Mouse (Mus musculus): ENCODE data around the gene Rims4. TPM values are rescaled to one million over a fixed set of nuclear protein-coding genes. Genes with fewer than 3 reads are reported as not detected.

The Rims4 gene
- polyA plus RNA-seq, 1 experiment = 0.05 TPM

DNA sequence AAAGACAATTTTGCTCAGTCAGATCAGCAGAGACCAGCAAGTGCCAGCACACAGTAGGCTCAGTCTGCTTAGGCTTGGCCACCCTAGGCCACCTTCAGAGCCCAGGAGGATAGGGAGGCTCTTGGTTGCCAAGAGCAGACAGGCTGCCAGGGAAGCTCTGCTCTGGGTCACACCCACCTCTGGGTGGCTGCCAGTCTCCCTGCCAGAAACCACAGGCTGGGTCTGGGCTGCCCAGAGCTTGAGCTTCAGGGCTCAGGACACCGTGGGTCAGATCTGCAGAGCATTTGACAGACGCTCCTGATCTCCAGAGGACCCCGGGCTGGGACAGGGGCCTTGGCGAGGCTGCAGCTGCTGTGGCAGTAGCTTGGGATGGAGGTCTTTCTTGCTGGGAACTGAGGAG is 97.9 kb downstream of the Rims4 start, which contains the start of gene Ccn5:
Gene Ccn5 (plus strand): TSS at position 255 of the 400 bp plus-strand sequence.
- TF ChIP-seq POLR2A (IDR thresholded peaks at IDR 0.05; ENCODE audit: low read depth, low read length) = no peak
- no peak for TF ChIP-seq CTCF (IDR thresholded peaks at IDR 0.05; ENCODE audit: extremely low read depth, insufficient read length, insufficient replicate concordance, low read depth, low read length)
- Histone ChIP-seq H3K27me3 (ENCODE audit: control insufficient read depth, insufficient read depth, low read length) (no peaks in the 10 kb centered on the region), H3K4me3 (ENCODE audit: low read depth, low read length) (no peak within 1 kb of the TSS), H3K4me1 (ENCODE audit: control insufficient read depth, insufficient read depth, insufficient read length, low read length) (no peaks in the 10 kb centered on the region), H3K36me3 (ENCODE audit: control insufficient read depth, insufficient read depth, low read length) (no peaks in the 10 kb centered on the region), H3K27ac (ENCODE audit: insufficient read depth, low read depth, low read length) (no peak within 1 kb of the TSS)
- WGBS = 40% methylated on average over 4 of the region's 4 CpGs

DNA sequence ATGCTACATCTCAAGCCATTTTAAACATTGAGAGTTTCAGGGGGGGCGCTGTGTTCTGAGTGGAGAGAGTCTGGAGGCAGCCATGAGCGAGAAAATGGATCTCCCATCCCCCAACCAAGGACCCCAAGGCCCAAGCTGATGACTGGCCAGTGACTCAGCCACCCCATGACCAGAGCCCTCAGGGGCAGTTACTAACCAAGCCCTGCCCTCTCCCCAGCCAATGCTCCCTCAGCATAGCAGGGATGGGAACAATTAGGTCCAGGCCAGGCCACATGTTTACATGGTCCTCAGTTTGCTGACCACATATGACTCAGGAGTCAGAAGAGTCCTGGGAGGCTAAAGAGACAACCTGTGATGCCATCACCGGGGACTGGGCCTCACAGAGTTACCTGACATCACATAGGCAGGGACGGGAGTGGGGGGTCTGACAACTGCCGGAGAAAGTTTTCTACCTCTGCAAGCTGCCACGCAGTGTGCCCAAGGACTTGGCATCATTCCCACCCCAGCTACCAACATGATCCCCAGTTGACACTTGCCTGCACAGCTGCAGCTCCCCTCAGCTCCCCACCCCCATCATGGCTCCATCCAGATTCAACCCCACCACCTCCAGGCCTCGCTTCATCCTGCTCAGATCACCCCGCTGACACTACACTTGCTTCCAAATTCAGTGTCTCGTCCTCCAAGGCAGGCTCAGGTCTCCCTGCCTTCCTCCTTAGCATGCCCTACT is 103.6 kb downstream of the Rims4 start:
- Histone ChIP-seq H3K4me1 (ENCODE audit: control insufficient read depth, insufficient read depth, insufficient read length, low read length) (no peaks in the 10 kb centered on the region), H3K36me3 (ENCODE audit: control insufficient read depth, insufficient read depth, low read length) (no peaks in the 10 kb centered on the region), H3K4me3 (ENCODE audit: low read depth, low read length) (no peak overlapping the region), H3K27ac (ENCODE audit: insufficient read depth, low read depth, low read length) (no peak overlapping the region), H3K27me3 (ENCODE audit: control insufficient read depth, insufficient read depth, low read length) (no peaks in the 10 kb centered on the region)
- 86% methylated on average over 9 of the region's 9 CpGs for WGBS
- TF ChIP-seq POLR2A (IDR thresholded peaks at IDR 0.05; ENCODE audit: low read depth, low read length) = no peak
- TF ChIP-seq CTCF (IDR thresholded peaks at IDR 0.05; ENCODE audit: extremely low read depth, insufficient read length, insufficient replicate concordance, low read depth, low read length) = no peak

DNA sequence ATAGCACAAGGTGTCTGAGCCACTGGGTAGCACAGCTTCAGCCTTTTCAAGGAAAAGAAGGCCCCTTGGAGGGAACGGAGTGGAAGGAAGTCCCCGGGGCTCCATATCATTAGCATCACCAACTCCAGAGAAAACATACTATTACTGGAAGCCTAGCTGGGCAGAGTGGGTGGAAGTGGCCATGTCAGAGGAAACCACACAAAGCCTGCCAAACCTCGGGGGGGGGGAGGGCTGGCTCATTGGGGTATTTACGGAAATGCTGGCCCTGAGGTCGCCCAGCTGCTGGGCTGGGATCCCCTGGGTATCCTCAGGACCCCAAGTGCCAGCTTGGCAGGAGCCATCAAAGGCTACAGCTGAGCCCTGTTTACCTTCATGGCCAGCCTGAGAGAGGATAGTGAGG is 105.4 kb downstream of the Rims4 start:
- WGBS = 48% methylated on average over 5 of the region's 5 CpGs
- Histone ChIP-seq H3K27me3 (ENCODE audit: control insufficient read depth, insufficient read depth, low read length) (no peaks in the 10 kb centered on the region), H3K36me3 (ENCODE audit: control insufficient read depth, insufficient read depth, low read length) (no peaks in the 10 kb centered on the region), H3K27ac (ENCODE audit: insufficient read depth, low read depth, low read length) (no peak overlapping the region), H3K4me3 (ENCODE audit: low read depth, low read length) (no peak overlapping the region), H3K4me1 (ENCODE audit: control insufficient read depth, insufficient read depth, insufficient read length, low read length) (no peaks in the 10 kb centered on the region)
- TF ChIP-seq POLR2A (IDR thresholded peaks at IDR 0.05; ENCODE audit: low read depth, low read length) = no peak
- TF ChIP-seq CTCF (IDR thresholded peaks at IDR 0.05; ENCODE audit: extremely low read depth, insufficient read length, insufficient replicate concordance, low read depth, low read length) = no peak

Other genes starting within 250 kb of the Rims4 start
- gene Ada, start 168.4 kb downstream of the Rims4 start, polyA plus RNA-seq (2012; rRNA removed) = 414 and 869 TPM in 2 replicates
- gene Ccn5, start 97.8 kb downstream of the Rims4 start, polyA plus RNA-seq (2012; rRNA removed) = 0.93 TPM in 1 of 2 replicates, not detected in the other
- gene Kcnk15, start 65.0 kb downstream of the Rims4 start, polyA plus RNA-seq (2012; rRNA removed) = not detected in 2 replicates
- 12.1 and 25.8 TPM in 2 replicates for gene Ywhab, start 76.3 kb upstream of the Rims4 start, polyA plus RNA-seq (2012; rRNA removed)
- 0.10 and 0.18 TPM in 2 replicates for gene Pabpc1l, start 106.8 kb upstream of the Rims4 start, polyA plus RNA-seq (2012; rRNA removed)
- gene Stk4, start 151.6 kb upstream of the Rims4 start, polyA plus RNA-seq (2012; rRNA removed) = 4.9 and 10.8 TPM in 2 replicates
- 20.0 and 39.4 TPM in 2 replicates for gene Tomm34, start 152.5 kb upstream of the Rims4 start, polyA plus RNA-seq (2012; rRNA removed)

Data from small intestine, adult 2 months (tissue).